Mouse (Mus musculus) cerebellum, postnatal 4 days (tissue): ENCODE measurements around the gene Glra1.
"Not testable (repeated sequence)": the region's sequence is repeated elsewhere in the genome, so short reads cannot be mapped to it uniquely, and the experiment has no call there.

Experiments
- DNase-seq, 2 experiments: peaks; one replicate each; pipeline ENCODE4 v3.0.0; 2022; ENCODE audit warnings: low spot score in 2 of 2, mixed read lengths in 1 of 2

Gene Glra1

GRCm38 (mm10) chr11:55607808-55608523, at the start of gene Glra1:
Gene Glra1 (minus strand): TSS chr11:55608198.
- peak; percentile 47 to 63 for DNase-seq

- DNase-seq = no peak
These were observed 29.0 kb upstream of the Glra1 start for GRCm38 (mm10) chr11:55636961-55637360.

- DNase-seq = peak in 1 of 2 experiments; percentile 13
These were observed 25.9 kb upstream of the Glra1 start for GRCm38 (mm10) chr11:55633901-55634300.

GRCm38 (mm10) chr11:55614631-55615030, 6.6 kb upstream of the Glra1 start:
- DNase-seq = not testable (repeated sequence)

- DNase-seq = peak in 1 of 2 experiments; percentile 32
These were observed 524 bp upstream of the Glra1 start for GRCm38 (mm10) chr11:55608524-55608920.

- DNase-seq = peak; percentile 36 to 47
These were observed 761 bp downstream of the Glra1 start for GRCm38 (mm10) chr11:55607066-55607807.

- DNase-seq = peak in 1 of 2 experiments; percentile 10
These were observed 6.4 kb downstream of the Glra1 start for GRCm38 (mm10) chr11:55601447-55602065.

- DNase-seq = no peak
These were observed 12.3 kb downstream of the Glra1 start for GRCm38 (mm10) chr11:55595726-55596125.

GRCm38 (mm10) chr11:55594411-55594810, 13.6 kb downstream of the Glra1 start:
- no peak for DNase-seq

- DNase-seq = no peak
These were observed 16.8 kb downstream of the Glra1 start for GRCm38 (mm10) chr11:55591194-55591593.

GRCm38 (mm10) chr11:55589376-55590167, 18.4 kb downstream of the Glra1 start:
- DNase-seq = no peak

- DNase-seq = no peak
These were observed 33.6 kb downstream of the Glra1 start for GRCm38 (mm10) chr11:55574397-55574796.

GRCm38 (mm10) chr11:55571144-55571543, 36.9 kb downstream of the Glra1 start:
- DNase-seq = peak; percentile 35 to 68

- DNase-seq = no peak
These were observed 41.5 kb downstream of the Glra1 start for GRCm38 (mm10) chr11:55566309-55567099.

- no peak for DNase-seq
These were observed 62.3 kb downstream of the Glra1 start for GRCm38 (mm10) chr11:55545690-55546089.

- no peak for DNase-seq
These were observed 65.3 kb downstream of the Glra1 start for GRCm38 (mm10) chr11:55542671-55543070.

- DNase-seq = no peak
These were observed 65.9 kb downstream of the Glra1 start for GRCm38 (mm10) chr11:55542128-55542527.

GRCm38 (mm10) chr11:55534766-55535165, 73.2 kb downstream of the Glra1 start:
- no peak for DNase-seq

GRCm38 (mm10) chr11:55533378-55533777, 74.6 kb downstream of the Glra1 start:
- DNase-seq = peak in 1 of 2 experiments; percentile 69

- no peak for DNase-seq
These were observed 77.3 kb downstream of the Glra1 start for GRCm38 (mm10) chr11:55530741-55531140.
